Mouse (Mus musculus) layer of hippocampus, adult 11-12 months (tissue): ENCODE measurements around the gene Psma5.
"Not testable (repeated sequence)": the region's sequence is repeated elsewhere in the genome, so short reads cannot be mapped to it uniquely, and the experiment has no call there.

Experiments used
- DNase-seq: peaks from one replicate; pipeline ENCODE4 v3.0.0; 2022; ENCODE audit warnings: low spot score

Gene Psma5

DNA sequence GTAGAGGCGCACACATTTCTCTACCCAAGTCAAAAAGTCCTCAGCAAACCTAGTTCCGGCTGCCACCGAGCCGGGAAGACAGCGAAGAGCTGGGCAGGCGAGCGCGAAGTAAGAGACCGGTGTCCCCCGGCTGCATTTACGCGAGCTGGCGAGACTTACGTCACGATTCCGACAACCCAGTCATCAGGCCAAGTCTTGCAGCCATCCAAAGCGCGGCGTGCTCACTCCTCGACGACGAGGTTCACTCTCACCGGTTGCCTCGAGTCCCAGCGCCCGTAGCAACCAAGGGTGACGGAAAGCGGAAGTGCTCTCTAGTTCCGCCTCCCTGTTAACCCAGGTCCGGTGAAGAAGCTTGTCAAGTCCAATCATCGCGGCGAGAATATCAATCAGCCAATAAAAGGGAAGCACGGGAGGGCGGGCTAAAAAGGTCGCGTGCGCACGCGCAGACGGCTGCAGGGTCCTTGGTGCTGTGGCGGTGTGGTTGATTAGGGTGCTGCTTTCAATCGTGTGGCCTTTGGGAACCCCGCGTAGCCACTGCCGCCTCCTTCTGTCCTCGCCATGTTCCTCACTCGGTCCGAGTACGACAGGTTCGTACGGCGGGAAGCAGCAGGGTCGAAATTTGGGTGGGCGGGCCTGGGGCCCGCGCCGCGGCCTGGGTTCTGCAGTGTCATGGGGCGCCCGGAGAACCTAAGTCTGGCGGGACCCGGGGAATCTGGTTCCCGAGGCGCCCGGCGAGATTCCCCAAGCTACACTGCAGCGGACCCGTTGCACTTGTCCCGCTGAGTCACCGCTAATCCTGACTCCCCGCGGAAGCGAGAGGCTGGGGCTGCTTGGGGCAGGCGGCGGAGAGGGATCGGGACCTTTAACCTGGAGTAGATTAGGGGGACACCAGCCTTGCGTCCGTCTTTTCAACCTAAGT is at the start of gene Psma5:
TSS of gene Psma5 (plus strand) at position 208 of the 919 bp plus-strand sequence.
- DNase-seq: peak; percentile 96

DNA sequence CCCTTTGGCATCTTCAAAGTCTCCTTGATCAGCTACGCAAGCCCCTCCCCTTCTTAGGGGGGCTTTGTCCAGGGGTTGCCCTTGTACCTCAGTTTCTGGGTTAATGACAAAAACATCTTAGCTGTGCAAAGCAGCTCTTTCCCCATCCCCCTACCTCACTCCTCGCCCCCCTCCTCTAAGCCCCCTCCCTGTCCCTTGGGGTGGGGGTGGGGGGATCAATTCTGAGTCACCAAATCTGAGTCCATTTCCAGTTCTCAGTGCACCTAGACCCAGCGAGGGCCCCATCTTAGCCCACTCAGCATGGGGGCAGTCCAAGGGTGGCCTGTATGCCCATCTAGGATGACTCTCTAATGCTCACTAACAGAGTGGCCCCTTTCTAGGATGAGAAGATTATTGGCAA is 47.7 kb upstream of the Psma5 start:
- DNase-seq: no peak

DNA sequence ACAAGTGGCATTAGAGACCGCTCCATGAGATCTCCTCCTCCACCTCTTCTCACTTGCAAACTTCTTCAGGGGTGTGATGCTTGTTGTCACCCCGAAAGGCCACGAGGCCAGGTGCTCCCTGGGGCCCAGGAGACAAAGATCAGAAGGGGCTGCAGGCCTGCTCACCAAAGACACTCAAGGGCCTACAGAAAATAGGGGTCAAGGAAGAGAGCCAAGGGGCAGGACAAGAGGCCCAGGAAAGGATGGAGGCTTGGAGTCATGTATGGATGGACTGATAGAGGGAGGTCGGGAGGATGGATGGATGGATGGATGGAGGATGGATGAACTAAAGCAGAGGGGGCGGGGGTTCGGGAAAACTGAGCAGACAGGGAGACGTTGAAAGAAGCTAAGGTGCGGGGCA is 47.2 kb upstream of the Psma5 start:
- DNase-seq: no peak

DNA sequence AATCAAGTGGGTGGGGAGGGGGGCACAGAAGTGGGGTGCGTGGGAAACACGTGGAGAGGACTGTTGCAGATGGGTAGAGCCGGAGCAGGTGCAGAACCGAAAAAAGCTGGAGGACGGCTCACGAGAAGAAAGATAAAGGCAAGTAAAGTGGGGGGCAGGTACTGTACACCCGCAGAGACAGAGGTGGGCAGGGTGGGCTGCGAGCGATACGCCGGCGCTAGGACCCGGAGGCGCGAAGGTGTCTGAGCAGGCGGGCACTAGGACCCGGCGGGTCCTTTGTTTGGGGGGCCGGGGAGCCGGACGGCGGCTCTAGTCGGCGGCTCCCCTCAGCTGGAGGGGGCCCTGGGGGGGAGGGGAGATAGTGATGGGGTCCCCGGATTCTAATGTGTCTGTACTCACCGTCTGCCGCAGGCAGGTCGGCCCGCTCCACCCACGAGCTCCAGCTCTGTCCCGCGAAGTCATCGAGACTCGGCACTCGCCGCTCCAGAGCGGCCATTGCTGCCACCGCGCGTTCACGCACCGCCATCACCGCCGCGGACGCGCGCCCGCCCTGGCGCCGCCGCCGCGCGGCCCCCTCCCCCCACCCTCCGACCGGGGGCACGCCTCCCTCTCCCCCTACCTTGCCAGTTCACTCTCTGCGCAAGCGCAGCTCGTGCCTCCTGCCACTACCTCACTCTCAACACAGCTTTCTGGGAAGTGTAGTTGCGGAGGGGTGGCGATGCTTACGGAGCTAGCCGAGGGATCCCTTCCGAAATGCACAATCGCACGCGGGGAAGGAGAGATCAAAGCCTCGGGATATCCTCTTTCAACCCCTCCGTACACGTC is 46.6 kb upstream of the Psma5 start:
- peak; percentile 94 for DNase-seq

DNA sequence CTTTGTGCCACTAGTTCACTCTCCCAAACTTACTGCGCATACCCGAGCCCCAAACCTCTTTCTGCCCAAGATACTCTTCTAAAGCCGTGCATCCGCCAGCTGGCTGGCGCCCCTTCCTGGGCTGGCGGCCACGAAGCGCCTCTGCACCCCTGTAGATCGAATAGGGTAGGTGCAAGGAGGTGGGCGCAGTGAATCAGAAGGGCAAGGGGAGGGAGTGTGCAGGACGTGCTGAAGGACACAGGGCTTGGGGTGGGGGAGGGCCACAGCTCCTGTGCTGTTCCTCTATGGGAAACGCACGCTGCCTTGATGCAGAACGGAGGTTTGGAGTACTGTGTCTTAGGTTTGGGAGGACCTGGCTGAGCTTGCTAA is 46.0 kb upstream of the Psma5 start, which contains the start of gene Atxn7l2:
TSS of gene Atxn7l2 (minus strand) at position 164 of the 369 bp plus-strand sequence.
- DNase-seq: no peak

DNA sequence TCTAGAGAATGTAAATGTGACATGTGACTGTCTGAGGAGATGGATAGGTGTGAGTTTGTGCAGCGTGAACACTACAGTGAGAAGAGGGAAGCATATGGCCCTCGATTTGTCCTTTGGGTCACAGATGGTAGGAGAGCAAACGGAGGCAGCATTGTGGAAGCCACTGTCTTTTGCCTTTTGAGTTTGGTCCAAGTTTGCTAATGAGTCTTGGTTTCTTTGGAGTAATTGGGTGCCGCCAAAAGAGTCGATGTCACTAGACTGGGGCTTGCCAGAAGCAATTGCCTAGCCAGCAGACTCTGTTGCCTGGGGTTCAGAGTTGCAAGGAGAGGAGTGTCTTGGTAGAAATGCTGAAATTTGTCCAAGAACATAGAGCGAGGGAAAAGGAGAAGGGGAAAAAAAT is 44.9 kb upstream of the Psma5 start:
- no peak for DNase-seq

DNA sequence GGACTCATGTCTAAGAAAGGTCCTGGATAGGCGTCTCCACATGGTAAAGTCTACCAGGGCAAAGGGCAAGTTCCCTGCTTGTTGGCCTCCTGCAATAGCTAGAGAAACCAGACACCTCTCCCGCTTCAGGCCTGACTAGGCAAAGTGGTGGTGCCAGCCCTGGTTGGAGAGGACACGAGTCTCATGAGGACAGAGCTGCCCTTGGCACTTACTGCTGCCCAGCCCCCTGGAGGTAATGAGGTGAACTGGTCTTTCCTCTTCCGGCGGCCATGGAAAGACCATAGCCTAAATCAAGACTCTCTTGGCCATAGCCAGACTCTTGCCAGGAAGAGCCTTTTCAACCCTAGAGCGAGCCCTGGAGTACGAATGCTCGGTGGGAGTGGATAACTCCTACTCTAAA is 44.3 kb upstream of the Psma5 start:
- no peak for DNase-seq

DNA sequence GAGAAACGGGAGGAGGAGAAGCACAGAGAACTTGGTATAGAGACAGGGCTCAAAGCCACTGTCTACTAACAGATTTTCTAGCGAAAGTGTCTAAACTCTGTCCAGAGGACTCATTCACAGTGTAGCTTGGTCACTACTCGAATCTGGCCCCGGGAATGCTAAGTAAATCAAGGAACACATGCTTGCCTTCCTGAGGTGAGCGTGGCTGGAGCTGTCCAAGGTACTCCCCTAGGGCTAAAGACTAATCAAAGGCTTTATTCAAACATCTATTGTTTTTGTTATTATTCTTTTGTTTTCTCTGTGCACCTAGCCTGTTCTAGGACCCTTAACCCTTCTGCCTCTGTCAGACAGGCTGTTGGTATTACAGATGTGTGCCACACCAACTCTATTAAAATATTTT is 42.0 kb upstream of the Psma5 start:
- DNase-seq: no peak

DNA sequence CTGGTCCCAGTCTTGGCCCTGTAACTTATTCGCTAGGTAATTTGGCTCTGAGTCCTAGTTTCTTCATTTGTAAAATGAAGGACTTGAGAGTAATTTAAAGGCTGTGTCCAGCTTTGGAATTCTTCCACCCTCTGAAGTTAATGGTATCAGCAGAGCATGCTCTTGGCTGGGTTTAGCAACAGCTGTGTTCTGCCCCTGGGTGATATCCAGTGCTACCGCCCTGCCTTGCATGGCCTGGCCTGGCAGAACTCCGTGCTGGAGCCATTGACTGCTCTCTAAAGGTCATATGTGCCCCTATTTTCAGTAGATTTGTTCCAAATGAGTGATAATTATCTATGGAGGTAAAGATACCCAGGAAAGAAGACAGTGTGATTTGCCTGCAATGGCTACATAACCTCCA is 36.1 kb upstream of the Psma5 start:
- DNase-seq: no peak

DNA sequence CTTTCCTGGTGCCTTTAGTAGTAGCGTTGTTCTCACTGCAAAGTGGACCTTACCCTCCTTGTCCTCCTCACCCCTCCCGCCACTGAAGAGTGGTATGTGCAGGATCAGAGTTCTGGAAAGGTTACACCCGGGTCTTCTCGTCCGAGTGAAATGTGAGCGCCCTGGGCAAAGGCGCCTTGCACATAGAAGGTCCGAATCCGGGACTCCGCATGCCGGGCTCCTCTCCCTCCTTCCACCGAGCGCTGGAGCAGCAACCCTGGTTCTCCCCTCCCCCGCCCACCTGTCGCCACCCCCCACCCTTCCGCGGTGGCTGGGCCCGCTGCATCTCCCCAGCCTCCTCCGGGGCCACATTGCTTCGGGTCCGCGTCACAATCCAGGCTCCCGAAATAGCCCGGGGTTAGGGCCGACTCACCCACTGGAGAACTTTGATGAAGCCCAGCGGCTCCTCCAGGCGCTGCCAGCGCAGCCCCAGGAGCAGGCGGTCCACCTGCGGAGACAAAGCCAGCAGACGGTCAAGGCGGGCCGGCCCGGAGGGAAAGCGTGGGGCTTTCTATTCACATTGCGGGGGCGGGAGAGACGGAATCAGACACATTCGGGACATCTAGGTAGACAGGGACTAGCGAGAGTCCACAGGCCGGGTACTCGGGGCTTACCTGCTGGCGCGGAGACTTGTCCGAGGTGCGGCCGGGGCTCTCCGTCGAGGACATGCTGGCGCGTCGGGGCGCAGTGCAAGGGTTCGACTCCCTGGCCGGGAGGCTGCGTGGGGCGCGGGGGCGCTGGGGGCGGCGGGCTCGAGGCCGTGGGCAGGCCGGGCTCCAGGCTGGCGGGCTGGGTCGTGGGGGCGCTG is 30.8 kb upstream of the Psma5 start:
- DNase-seq: no peak

DNA sequence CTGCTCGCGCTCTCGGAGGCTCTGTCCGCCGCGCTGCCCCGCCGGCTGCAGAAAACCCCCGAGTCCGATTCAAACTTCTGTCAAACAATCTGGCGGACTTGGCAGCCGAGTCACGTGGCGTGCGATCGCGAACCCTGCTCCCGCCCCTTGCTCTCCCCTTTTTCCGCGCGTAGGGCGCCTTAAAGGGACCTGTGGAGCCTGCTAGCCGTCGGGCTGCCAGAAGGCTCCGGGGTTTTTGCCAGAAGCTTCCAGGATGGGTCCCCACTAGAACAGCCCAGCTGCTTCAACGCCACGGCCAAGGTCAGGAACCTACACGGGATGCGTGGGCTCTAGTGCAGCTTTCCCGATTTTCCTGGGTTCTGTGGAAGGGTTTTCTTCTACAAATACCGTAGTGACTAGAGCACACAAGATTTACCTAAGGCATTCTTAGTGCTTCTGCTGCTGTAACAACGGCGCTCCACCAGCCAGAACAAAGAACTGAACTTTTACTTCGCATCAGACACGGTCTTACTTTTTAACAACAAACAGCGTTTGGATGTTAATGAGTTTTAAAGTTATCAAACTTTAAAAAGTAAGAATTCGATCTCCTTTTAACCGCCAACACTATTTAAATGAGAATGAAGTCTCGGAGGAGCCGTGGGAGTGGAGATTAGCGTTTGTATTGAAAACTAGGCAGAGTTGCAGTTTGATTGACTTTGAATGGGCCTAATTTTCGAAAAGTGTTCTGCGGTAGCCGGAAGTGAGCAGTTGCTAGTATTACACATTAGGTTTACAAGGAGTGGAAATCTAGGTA is 30.0 kb upstream of the Psma5 start, which contains the start of gene Sypl2:
TSS of gene Sypl2 (minus strand) at position 91 of the 793 bp plus-strand sequence.
- DNase-seq: no peak

DNA sequence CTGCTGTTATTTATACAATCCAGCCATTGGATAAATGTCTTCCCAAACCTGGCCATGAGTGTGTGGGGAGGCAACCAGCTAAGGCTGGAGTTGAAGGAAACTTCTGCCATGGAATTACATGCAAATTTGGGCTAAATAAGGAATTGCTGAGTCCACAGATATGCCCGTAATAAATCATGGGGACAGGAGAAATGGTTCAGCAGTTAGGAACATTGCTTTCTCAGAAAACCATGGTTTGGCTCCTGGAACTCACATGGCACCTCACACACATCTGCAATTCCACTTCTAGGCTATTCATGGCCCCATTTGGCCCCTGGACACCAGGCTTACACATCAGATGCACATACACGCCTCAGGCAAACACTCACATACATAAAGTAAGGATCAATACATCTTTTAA is 29.2 kb upstream of the Psma5 start:
- no peak for DNase-seq

DNA sequence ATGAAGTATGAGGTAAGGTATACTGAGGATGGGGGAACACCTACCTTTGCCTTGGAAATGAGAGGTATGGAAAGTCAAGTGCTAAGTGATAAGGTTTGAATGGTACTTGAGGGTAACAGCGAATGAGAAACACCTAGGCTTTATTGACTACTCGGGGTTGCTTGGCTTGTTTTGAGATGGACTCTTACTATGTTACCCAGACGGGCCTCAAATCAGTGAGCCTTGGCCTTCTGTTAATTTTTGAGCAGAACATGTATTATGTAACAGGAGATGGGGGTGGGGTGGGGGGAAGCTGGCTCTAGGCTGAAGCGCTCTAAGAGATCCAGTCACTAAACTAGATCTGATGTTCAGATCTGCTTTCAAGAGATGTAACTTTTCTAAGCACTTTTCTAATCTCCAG is 25.1 kb upstream of the Psma5 start:
- DNase-seq: no peak

DNA sequence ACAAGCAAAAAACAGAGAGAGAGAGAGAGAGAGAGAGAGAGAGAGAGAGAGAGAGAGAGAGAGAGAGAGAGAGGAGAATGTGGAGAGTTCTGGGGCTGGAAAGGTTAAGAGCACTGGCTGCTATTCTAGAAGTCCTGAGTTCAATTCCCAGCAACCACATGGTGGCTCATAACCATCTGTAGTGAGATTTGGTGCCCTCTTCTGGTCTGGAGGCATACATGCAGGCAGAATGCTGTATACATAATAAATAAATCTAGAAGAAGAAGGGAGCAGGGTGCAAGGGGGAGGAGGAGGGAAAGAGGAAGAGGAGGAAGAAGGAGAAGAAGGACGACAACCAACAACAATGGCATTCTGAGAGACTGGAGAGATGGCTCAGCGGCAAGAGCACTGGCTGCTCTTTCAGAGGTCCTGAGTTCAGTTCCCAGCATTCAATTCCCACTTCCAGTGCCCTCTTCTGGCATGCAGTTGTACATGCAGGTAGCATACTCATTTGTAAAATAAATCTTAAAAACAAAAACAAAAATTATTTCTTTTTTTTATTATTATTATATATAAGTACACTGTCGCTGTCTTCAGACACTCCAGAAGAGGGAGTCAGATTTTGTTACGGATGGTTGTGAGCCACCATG is 19.1 kb upstream of the Psma5 start:
- DNase-seq: not testable (repeated sequence)

DNA sequence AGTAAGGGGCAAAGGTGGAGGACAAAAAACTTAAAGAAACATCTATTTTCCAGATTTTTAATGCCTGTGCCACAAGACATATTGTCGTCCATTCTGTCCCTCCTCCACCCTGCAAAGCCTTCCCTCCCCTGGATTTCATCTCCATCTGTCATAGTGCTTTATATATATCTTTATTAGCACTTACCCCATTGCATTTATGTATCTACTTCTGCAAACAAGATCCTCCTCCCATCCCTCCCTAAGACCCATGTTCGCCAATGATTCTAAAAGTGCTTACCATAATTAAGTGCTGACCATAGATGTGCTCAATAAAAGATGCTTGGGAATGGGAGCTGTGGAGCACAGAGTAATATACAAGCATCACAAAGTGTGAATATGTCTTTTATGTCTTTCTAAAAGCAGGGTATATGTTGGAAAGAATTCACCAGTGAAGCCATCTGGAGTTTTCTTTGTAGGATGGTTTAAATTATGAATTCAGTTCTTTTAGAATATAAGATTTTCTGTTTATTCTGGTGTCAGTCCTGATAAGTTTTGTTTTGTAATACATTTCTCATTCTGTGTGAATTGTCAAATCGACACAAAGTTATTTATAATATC is 15.4 kb upstream of the Psma5 start:
- DNase-seq: no peak

DNA sequence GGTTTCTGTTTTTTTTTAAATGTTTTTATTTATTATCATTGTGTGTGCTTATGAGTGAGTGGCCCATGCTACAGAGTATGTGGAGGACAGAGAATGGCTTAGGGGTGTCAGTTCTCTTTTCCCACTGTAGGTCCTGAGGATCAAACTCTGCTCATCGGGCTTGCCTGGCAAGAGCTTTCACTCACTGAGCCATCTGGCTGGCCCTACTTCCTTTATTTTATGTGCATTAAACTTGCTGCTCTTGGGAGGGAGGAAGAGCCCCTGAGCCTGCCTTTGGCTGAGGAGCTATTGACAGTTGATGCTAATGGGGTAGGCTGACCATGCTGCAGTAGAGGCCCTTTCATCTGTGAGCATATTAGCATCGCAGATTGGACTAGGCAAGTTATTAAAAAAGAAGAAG is 9.9 kb upstream of the Psma5 start:
- no peak for DNase-seq

DNA sequence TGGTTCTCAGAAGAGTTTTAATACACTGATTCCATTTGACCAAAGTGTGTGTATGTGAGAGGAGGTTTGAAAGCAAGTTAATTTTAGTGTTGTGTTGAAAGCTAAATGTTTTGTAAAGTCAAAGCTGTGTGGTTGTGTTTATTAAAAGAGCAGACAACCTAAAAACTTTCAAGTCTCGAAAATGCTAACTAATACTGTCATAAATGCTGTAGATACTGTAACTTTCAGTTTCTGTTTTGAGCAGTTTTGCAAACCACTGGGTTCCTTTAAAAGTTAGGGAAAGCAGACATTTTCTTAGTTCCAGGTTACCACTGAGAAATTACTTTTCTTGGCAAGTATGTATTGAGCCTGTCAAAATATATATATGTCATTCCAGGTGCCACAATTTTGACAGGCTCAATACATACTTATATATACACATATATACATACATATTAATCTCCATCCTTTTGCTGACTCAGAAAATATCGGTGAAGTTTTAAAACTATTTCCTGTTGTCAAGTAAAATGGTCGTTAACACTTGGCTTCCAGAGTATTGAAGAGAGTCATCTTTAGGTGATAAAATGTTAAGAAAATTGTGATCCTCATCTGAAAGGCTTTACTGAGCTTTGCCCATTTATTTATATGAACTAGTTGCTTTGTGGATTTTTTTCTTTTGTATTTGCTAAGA is 1.2 kb downstream of the Psma5 start:
- no peak for DNase-seq

DNA sequence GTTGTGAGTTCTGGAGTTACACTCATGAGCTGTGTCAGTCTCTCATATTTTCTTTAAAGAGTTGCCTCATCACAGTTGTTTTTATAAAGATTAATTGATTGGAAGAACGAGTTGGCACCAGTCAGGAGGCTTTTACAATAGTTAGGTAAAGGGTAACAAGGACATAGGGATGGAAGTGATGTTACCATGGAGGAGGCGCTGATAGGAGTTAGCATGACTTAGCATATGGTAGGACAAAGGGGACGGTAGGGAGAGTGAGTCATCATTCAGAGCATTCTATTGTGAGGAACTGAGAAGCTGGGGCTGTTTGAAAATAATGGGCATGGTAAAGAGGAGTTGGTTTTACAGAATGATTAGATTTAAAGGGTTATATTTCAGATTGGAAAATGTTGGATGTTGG is 2.6 kb downstream of the Psma5 start:
- no peak for DNase-seq

DNA sequence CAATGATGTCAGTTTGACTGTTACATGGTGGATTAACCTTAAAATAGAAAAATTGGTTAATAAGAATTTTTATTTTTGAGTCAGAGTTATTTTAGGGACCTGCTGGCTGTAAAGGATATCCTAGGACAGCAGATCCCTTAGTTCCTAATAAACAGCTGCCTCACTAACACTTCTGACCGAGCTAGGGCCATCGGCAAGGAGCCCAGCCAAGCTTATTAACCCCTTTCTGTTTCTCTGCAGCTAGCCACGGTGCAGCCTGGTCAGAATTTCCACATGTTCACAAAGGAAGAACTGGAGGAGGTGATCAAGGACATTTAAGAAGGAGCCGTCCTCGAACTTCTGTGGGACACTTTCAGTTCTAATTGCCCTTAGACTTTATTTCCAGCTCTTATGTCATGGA is 22.8 kb downstream of the Psma5 start:
- not testable (repeated sequence) for DNase-seq
